Mouse (Mus musculus): ENCODE data around the gene Alyref. TPM values are rescaled to one million over a fixed set of nuclear protein-coding genes. Genes with fewer than 3 reads are reported as not detected.

Alyref gene
- polyA plus RNA-seq, 1 experiment from 2014 or later: 333 TPM

GRCm38 (mm10) chr11:120633520-120634343 is 35.6 kb upstream of the Alyref start, which contains the start of gene Mafg:
Mafg (minus strand) TSS chr11:120633600.
- ATAC-seq (replicated peaks; ENCODE audit: insufficient number of reproducible peaks, low FRiP score, low TSS enrichment): peak; percentile 85
- H3K27ac ChIP-seq (ENCODE audit: low read depth, low read length): peak within 1 kb of the TSS; percentile 94
- H3K4me1 ChIP-seq (ENCODE audit: control insufficient read depth, insufficient read depth, low read length): peaks cover 36% of the 10 kb centered on the region
- H3K27me3 ChIP-seq (ENCODE audit: control insufficient read depth, insufficient read depth, low read length): no peaks in the 10 kb centered on the region
- peak within 1 kb of the TSS; percentile 91 for H3K4me2 ChIP-seq
- peak within 1 kb of the TSS; percentile 92 for H3K4me3 ChIP-seq (ENCODE audit: low read depth, low read length)
- peak within 1 kb of the TSS; percentile 90 for H3K9ac ChIP-seq (ENCODE audit: low read depth, low read length)
- H3K36me3 ChIP-seq (ENCODE audit: control insufficient read depth, insufficient read depth, low read length): peaks cover 7% of the 10 kb centered on the region; the same call in 1 of the 2 replicates
- H3K9me3 ChIP-seq (replicated peaks; ENCODE audit: control insufficient read depth, low read length): no peaks in the 10 kb centered on the region
- WGBS (ENCODE audit: insufficient replicate concordance): 9% methylated on average over 58 of the region's 58 CpGs

GRCm38 (mm10) chr11:120632559-120633519 is 34.7 kb upstream of the Alyref start:
- H3K4me1 ChIP-seq (ENCODE audit: control insufficient read depth, insufficient read depth, low read length): peaks cover 36% of the 10 kb centered on the region
- ATAC-seq (replicated peaks; ENCODE audit: insufficient number of reproducible peaks, low FRiP score, low TSS enrichment): peak; percentile 81
- no peaks in the 10 kb centered on the region for H3K9me3 ChIP-seq (replicated peaks; ENCODE audit: control insufficient read depth, low read length)
- no peaks in the 10 kb centered on the region for H3K27me3 ChIP-seq (ENCODE audit: control insufficient read depth, insufficient read depth, low read length)
- H3K4me3 ChIP-seq (ENCODE audit: low read depth, low read length): peak overlapping the region; percentile 92
- under 1% methylated on average over 90 of the region's 116 CpGs for WGBS (ENCODE audit: insufficient replicate concordance)
- H3K27ac ChIP-seq (ENCODE audit: low read depth, low read length): peak overlapping the region; percentile 94
- peak overlapping the region; percentile 91 for H3K4me2 ChIP-seq
- H3K9ac ChIP-seq (ENCODE audit: low read depth, low read length): peak overlapping the region; percentile 90
- H3K36me3 ChIP-seq (ENCODE audit: control insufficient read depth, insufficient read depth, low read length): peaks cover 9% of the 10 kb centered on the region; the same call in 1 of the 2 replicates

GRCm38 (mm10) chr11:120631726-120632448 is 33.7 kb upstream of the Alyref start:
- H3K4me3 ChIP-seq (ENCODE audit: low read depth, low read length): peak overlapping the region; percentile 92
- H3K27ac ChIP-seq (ENCODE audit: low read depth, low read length): peak overlapping the region; percentile 94
- WGBS (ENCODE audit: insufficient replicate concordance): 64% methylated on average over 4 of the region's 4 CpGs
- peak overlapping the region; percentile 91 for H3K4me2 ChIP-seq
- H3K36me3 ChIP-seq (ENCODE audit: control insufficient read depth, insufficient read depth, low read length): peaks cover 9% of the 10 kb centered on the region; the same call in 1 of the 2 replicates
- H3K9me3 ChIP-seq (replicated peaks; ENCODE audit: control insufficient read depth, low read length): no peaks in the 10 kb centered on the region
- ATAC-seq (replicated peaks; ENCODE audit: insufficient number of reproducible peaks, low FRiP score, low TSS enrichment): no peak
- no peaks in the 10 kb centered on the region for H3K27me3 ChIP-seq (ENCODE audit: control insufficient read depth, insufficient read depth, low read length)
- peak overlapping the region; percentile 90 for H3K9ac ChIP-seq (ENCODE audit: low read depth, low read length)
- peaks cover 36% of the 10 kb centered on the region for H3K4me1 ChIP-seq (ENCODE audit: control insufficient read depth, insufficient read depth, low read length)

GRCm38 (mm10) chr11:120630881-120631725 is 32.9 kb upstream of the Alyref start:
- Histone ChIP-seq H3K4me1 (ENCODE audit: control insufficient read depth, insufficient read depth, low read length) (peaks cover 36% of the 10 kb centered on the region), H3K27ac (ENCODE audit: low read depth, low read length) (peak overlapping the region; percentile 83), H3K36me3 (ENCODE audit: control insufficient read depth, insufficient read depth, low read length) (peaks cover 9% of the 10 kb centered on the region; the same call in 1 of the 2 replicates), H3K9ac (ENCODE audit: low read depth, low read length) (peak overlapping the region; percentile 69), H3K4me3 (ENCODE audit: low read depth, low read length) (peak overlapping the region; percentile 92), H3K27me3 (ENCODE audit: control insufficient read depth, insufficient read depth, low read length) (no peaks in the 10 kb centered on the region), H3K4me2 (peak overlapping the region; percentile 91), H3K9me3 (replicated peaks; ENCODE audit: control insufficient read depth, low read length) (no peaks in the 10 kb centered on the region)
- 28% methylated on average over 7 of the region's 7 CpGs for WGBS (ENCODE audit: insufficient replicate concordance)
- ATAC-seq (replicated peaks; ENCODE audit: insufficient number of reproducible peaks, low FRiP score, low TSS enrichment): no peak

GRCm38 (mm10) chr11:120630401-120630871 is 32.3 kb upstream of the Alyref start:
- ATAC-seq (replicated peaks; ENCODE audit: insufficient number of reproducible peaks, low FRiP score, low TSS enrichment): no peak
- WGBS (ENCODE audit: insufficient replicate concordance): 47% methylated on average over 5 of the region's 5 CpGs
- Histone ChIP-seq H3K4me1 (ENCODE audit: control insufficient read depth, insufficient read depth, low read length) (peaks cover 41% of the 10 kb centered on the region), H3K27me3 (ENCODE audit: control insufficient read depth, insufficient read depth, low read length) (no peaks in the 10 kb centered on the region), H3K36me3 (ENCODE audit: control insufficient read depth, insufficient read depth, low read length) (peaks cover 9% of the 10 kb centered on the region; the same call in 1 of the 2 replicates), H3K9me3 (replicated peaks; ENCODE audit: control insufficient read depth, low read length) (no peaks in the 10 kb centered on the region), H3K4me3 (ENCODE audit: low read depth, low read length) (peak overlapping the region; percentile 92), H3K4me2 (peak overlapping the region; percentile 91), H3K27ac (ENCODE audit: low read depth, low read length) (peak overlapping the region; percentile 83), H3K9ac (ENCODE audit: low read depth, low read length) (peak overlapping the region; percentile 69)

GRCm38 (mm10) chr11:120629911-120630310 is 31.7 kb upstream of the Alyref start:
- WGBS (ENCODE audit: insufficient replicate concordance): 4% methylated on average over 7 of the region's 7 CpGs
- Histone ChIP-seq H3K4me2 (peak overlapping the region; percentile 91), H3K27ac (ENCODE audit: low read depth, low read length) (peak overlapping the region; percentile 83), H3K4me3 (ENCODE audit: low read depth, low read length) (peak overlapping the region; percentile 92), H3K27me3 (ENCODE audit: control insufficient read depth, insufficient read depth, low read length) (no peaks in the 10 kb centered on the region), H3K36me3 (ENCODE audit: control insufficient read depth, insufficient read depth, low read length) (peaks cover 9% of the 10 kb centered on the region; the same call in 1 of the 2 replicates), H3K9me3 (replicated peaks; ENCODE audit: control insufficient read depth, low read length) (no peaks in the 10 kb centered on the region), H3K4me1 (ENCODE audit: control insufficient read depth, insufficient read depth, low read length) (peaks cover 45% of the 10 kb centered on the region), H3K9ac (ENCODE audit: low read depth, low read length) (peak overlapping the region; percentile 69)
- ATAC-seq (replicated peaks; ENCODE audit: insufficient number of reproducible peaks, low FRiP score, low TSS enrichment): peak; percentile 42

- H3K27ac ChIP-seq (ENCODE audit: low read depth, low read length): peak overlapping the region; percentile 83
- no peaks in the 10 kb centered on the region for H3K27me3 ChIP-seq (ENCODE audit: control insufficient read depth, insufficient read depth, low read length)
- WGBS (ENCODE audit: insufficient replicate concordance): 74% methylated on average over 23 of the region's 23 CpGs
- no peaks in the 10 kb centered on the region for H3K9me3 ChIP-seq (replicated peaks; ENCODE audit: control insufficient read depth, low read length)
- peaks cover 9% of the 10 kb centered on the region; the same call in 1 of the 2 replicates for H3K36me3 ChIP-seq (ENCODE audit: control insufficient read depth, insufficient read depth, low read length)
- peak overlapping the region; percentile 92; the same call in 1 of the 2 replicates for H3K4me3 ChIP-seq (ENCODE audit: low read depth, low read length)
- no peak overlapping the region for H3K9ac ChIP-seq (ENCODE audit: low read depth, low read length)
- H3K4me2 ChIP-seq: peak overlapping the region; percentile 91
- no peak for ATAC-seq (replicated peaks; ENCODE audit: insufficient number of reproducible peaks, low FRiP score, low TSS enrichment)
- peaks cover 47% of the 10 kb centered on the region for H3K4me1 ChIP-seq (ENCODE audit: control insufficient read depth, insufficient read depth, low read length)
These were observed 31.2 kb upstream of the Alyref start for GRCm38 (mm10) chr11:120629341-120629730.
